Mouse (Mus musculus) neural tube, embryonic 15.5 days (tissue): ENCODE results near the gene Pid1. TPM values are rescaled to one million over a fixed set of nuclear protein-coding genes. Genes with fewer than 3 reads are reported as not detected.
"Not testable (repeated sequence)": the region's sequence is repeated elsewhere in the genome, so short reads cannot be mapped to it uniquely, and the experiment has no call there.

Source experiments
- ATAC-seq: fragments of 200-750 bp; cut with Nextera tagmentation; 2 replicates; pipeline ENCODE4 v1.8.0; 2017; ENCODE audit warnings: mild to moderate bottlenecking, moderate TSS enrichment, moderate library complexity; ENCODE audit not compliant: low FRiP score
- H3K27ac ChIP-seq: fragments of 300-500 bp; sonication (generic); replicated peaks from 2 replicates; pipeline ENCODE4 v1.5.1; 2015; ENCODE audit warnings: mild to moderate bottlenecking, inconsistent platforms
- H3K27me3 ChIP-seq: fragments of 300-500 bp; sonication (generic); replicated peaks from 2 replicates; pipeline ENCODE4 v1.6.1; 2015; ENCODE audit warnings: inconsistent platforms
- H3K36me3 ChIP-seq: fragments of 300-500 bp; sonication (generic); 2 replicates; pipeline ENCODE4 v1.6.1; 2015; ENCODE audit warnings: inconsistent platforms
- H3K4me1 ChIP-seq: fragments of 300-500 bp; sonication (generic); 2 replicates; pipeline ENCODE4 v1.6.1; 2015; ENCODE audit warnings: inconsistent platforms
- H3K4me2 ChIP-seq: fragments of 300-500 bp; sonication (generic); 2 replicates; pipeline ENCODE4 v1.6.1; 2015; ENCODE audit warnings: inconsistent platforms, mild to moderate bottlenecking, moderate library complexity
- H3K4me3 ChIP-seq: fragments of 300-500 bp; sonication (generic); replicated peaks from 2 replicates; pipeline ENCODE4 v1.5.1; 2015; ENCODE audit warnings: mild to moderate bottlenecking, inconsistent platforms
- H3K9ac ChIP-seq: fragments of 300-500 bp; sonication (generic); replicated peaks from 2 replicates; pipeline ENCODE4 v1.6.1; 2015; ENCODE audit warnings: mild to moderate bottlenecking, inconsistent platforms
- H3K9me3 ChIP-seq: fragments of 300-500 bp; sonication (generic); replicated peaks from 2 replicates; pipeline ENCODE4 v1.6.1; 2016; ENCODE audit warnings: inconsistent platforms
- WGBS: fragments of 180-500 bp; shearing (Covaris S2); methylation state at CpG from one replicate; pipeline ENCODE4 v1.1.7; 2015; ENCODE audit warnings: mixed read lengths; 5-methylcytosine and 5-hydroxymethylcytosine counted together
- polyA plus RNA-seq: library from polyadenylated mRNA; unstranded; fragments of >200 nt; fragmentation: Nextera tagmentation; extraction: Ambion mirVana; gene quantifications from 2 replicates; pipeline ENCODE4 v1.2.1, GENCODE M21; 2015

Pid1 gene
- polyA plus RNA-seq, 1 experiment from 2014 or later: 97.2 TPM

- peaks cover 12% of the 10 kb centered on the region for H3K4me1 ChIP-seq
- no peaks in the 10 kb centered on the region for H3K9me3 ChIP-seq
- H3K27ac ChIP-seq: no peak overlapping the region
- peak; percentile 60 for ATAC-seq
- H3K4me2 ChIP-seq: peak overlapping the region; percentile 25; the same call in 1 of the 2 replicates
- H3K4me3 ChIP-seq: no peak overlapping the region
- H3K27me3 ChIP-seq: no peaks in the 10 kb centered on the region
- no peaks in the 10 kb centered on the region for H3K36me3 ChIP-seq
- WGBS: 17% methylated on average over 9 of the region's 9 CpGs
- no peak overlapping the region for H3K9ac ChIP-seq
Observed at GRCm38 (mm10) chr1:84211507-84211906, 152.5 kb downstream of the Pid1 start.

GRCm38 (mm10) chr1:84205746-84206145 is 158.2 kb downstream of the Pid1 start:
- not testable (repeated sequence) for H3K4me1 ChIP-seq, H3K9me3 ChIP-seq, ATAC-seq, H3K4me2 ChIP-seq, H3K27me3 ChIP-seq, H3K9ac ChIP-seq, H3K4me3 ChIP-seq, H3K27ac ChIP-seq, H3K36me3 ChIP-seq
- 95% methylated on average over 3 of the region's 3 CpGs for WGBS

DNA sequence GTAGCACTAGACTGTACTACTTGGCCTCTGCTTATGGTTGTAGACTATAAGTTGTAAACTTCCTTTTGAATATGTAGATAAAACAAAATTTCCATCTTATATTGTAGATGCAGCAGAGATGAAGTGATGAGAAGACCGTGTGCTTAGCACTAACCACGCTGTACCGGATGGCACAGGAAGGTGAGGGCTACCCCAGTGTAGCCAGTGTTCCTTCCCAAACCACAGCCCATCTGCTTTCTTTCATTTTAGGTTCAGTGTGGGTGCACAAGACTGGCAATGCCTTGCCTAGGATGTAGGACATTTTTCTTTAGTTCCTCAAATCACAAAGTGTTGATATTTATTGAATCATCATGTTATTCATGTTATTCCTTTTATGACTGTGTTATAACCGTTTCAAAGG is 160.5 kb downstream of the Pid1 start:
- no peak for ATAC-seq
- Histone ChIP-seq H3K9me3 (no peaks in the 10 kb centered on the region), H3K36me3 (no peaks in the 10 kb centered on the region), H3K4me1 (no peaks in the 10 kb centered on the region), H3K27me3 (no peaks in the 10 kb centered on the region), H3K27ac (no peak overlapping the region), H3K9ac (no peak overlapping the region), H3K4me3 (no peak overlapping the region), H3K4me2 (no peak overlapping the region)
- 79% methylated on average over 4 of the region's 4 CpGs for WGBS

- no peaks in the 10 kb centered on the region for H3K4me1 ChIP-seq
- H3K36me3 ChIP-seq: no peaks in the 10 kb centered on the region
- ATAC-seq: no peak
- H3K4me3 ChIP-seq: no peak overlapping the region
- no peaks in the 10 kb centered on the region for H3K9me3 ChIP-seq
- H3K27me3 ChIP-seq: no peaks in the 10 kb centered on the region
- no peak overlapping the region for H3K27ac ChIP-seq
- H3K4me2 ChIP-seq: no peak overlapping the region
- no peak overlapping the region for H3K9ac ChIP-seq
- WGBS: 76% methylated on average over 2 of the region's 2 CpGs
Observed at GRCm38 (mm10) chr1:84199890-84200289, 164.1 kb downstream of the Pid1 start.

DNA sequence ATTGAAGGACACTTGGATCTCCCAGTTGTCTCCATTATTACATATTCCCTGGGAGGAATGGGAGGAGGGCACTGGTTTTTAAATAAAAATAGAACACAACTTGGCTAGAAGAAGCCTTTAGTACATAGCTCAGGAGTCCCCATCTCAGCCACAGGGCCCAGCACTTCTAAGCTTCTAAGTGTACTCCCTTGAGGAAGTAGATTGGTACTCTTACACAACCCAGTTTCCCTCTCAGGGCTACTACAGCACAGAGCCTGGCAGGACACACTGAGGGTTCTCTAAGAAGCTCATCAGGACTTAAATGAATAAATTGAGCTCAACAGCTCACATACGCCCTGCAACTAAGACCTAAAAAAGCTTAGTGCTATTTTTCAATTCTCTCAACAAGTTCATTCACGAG is 165.1 kb downstream of the Pid1 start:
- no peaks in the 10 kb centered on the region for H3K36me3 ChIP-seq
- WGBS: 92% methylated on average over 2 of the region's 2 CpGs
- no peak for ATAC-seq
- no peaks in the 10 kb centered on the region for H3K4me1 ChIP-seq
- H3K27me3 ChIP-seq: no peaks in the 10 kb centered on the region
- no peak overlapping the region for H3K4me2 ChIP-seq
- no peak overlapping the region for H3K9ac ChIP-seq
- H3K9me3 ChIP-seq: no peaks in the 10 kb centered on the region
- H3K4me3 ChIP-seq: no peak overlapping the region
- H3K27ac ChIP-seq: no peak overlapping the region

- no peaks in the 10 kb centered on the region for H3K27me3 ChIP-seq
- no peaks in the 10 kb centered on the region for H3K4me1 ChIP-seq
- H3K36me3 ChIP-seq: no peaks in the 10 kb centered on the region
- no peak overlapping the region for H3K27ac ChIP-seq
- no peak for ATAC-seq
- no peak overlapping the region for H3K9ac ChIP-seq
- no peak overlapping the region for H3K4me2 ChIP-seq
- H3K4me3 ChIP-seq: no peak overlapping the region
- H3K9me3 ChIP-seq: no peaks in the 10 kb centered on the region
Observed at GRCm38 (mm10) chr1:84192167-84192566, 171.8 kb downstream of the Pid1 start.

DNA sequence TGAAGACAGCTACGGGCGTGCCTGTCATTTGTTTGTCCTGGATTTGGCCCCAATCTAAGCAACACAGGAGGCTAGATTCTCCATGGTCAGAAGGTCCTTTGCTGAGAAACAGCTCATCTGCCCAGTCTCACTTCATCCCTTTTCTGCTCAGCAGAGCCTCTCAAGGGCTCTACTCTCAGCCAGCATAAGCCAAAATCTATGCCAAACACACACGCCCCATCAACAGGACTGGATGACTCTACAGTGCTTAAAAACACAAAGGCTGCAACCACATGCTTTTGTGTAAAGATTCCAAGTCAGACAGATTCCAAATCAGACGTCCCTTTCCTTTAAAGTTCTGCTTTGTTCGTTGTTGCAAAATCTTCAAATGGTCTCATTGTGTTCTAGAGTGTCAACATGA is 174.5 kb downstream of the Pid1 start:
- H3K4me2 ChIP-seq: no peak overlapping the region
- WGBS: 87% methylated on average over 5 of the region's 5 CpGs
- no peak overlapping the region for H3K27ac ChIP-seq
- no peak for ATAC-seq
- H3K9me3 ChIP-seq: no peaks in the 10 kb centered on the region
- no peak overlapping the region for H3K9ac ChIP-seq
- no peaks in the 10 kb centered on the region for H3K27me3 ChIP-seq
- no peaks in the 10 kb centered on the region for H3K36me3 ChIP-seq
- H3K4me1 ChIP-seq: no peaks in the 10 kb centered on the region
- no peak overlapping the region for H3K4me3 ChIP-seq

DNA sequence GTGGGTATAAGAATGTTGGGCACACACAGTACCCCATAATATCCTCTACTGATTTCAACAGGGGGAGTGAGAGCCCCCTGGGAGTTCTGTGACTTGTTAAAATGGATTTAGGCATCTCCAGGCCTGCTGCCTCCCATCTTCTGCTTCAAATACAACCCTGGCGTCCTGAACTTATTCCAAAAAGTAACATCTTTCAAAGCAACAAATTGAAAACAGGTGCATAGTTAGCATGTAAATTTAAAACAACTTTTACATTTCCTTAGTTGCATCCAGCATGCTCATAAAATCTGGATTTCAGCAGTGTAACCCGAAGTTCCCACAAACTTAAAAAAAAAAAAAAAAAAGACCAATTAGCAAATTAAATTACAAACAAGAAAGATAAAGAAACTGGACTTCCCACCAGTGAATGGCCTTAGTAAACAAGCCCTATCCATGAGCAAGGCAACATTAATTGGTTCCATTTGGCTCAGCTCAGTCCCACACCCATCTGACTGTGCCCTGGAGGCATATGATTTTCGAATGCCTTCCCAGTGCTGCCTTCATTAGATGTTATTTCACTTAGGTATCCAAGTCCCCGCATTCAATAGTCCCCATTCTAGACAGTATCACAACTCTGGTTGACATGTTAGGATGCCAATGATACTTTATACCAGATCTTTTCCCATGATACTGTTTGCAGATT is 177.1 kb downstream of the Pid1 start:
- no peak overlapping the region for H3K27ac ChIP-seq
- H3K4me1 ChIP-seq: 0 out of 2 replicates have a peak, but pooled peaks cover 4% of the 10 kb centered on the region
- ATAC-seq: no peak
- H3K9me3 ChIP-seq: no peaks in the 10 kb centered on the region
- no peak overlapping the region for H3K4me3 ChIP-seq
- no peak overlapping the region for H3K4me2 ChIP-seq
- H3K9ac ChIP-seq: no peak overlapping the region
- H3K36me3 ChIP-seq: no peaks in the 10 kb centered on the region
- WGBS: 66% methylated on average over 4 of the region's 4 CpGs
- H3K27me3 ChIP-seq: no peaks in the 10 kb centered on the region

DNA sequence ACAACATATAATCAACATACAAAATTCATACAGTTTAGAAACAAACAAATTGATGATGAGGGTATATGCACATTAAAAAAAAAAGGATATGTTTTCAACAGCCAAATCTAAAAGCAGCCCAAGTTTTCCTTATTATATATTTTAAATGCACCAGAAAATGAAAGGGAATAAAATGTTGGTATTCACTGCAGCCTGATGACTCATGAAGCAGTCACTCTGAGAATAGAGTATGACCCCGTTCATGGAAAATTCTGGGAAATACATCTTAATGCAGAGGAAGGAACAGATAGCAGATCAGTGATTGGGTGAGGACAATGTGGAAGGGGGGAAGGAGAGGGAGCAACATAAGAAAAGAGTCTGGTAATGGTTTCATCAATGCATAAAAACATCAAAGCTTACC is 186.3 kb downstream of the Pid1 start:
- 79% methylated on average over 1 of the region's 1 CpGs for WGBS
- ATAC-seq: no peak

DNA sequence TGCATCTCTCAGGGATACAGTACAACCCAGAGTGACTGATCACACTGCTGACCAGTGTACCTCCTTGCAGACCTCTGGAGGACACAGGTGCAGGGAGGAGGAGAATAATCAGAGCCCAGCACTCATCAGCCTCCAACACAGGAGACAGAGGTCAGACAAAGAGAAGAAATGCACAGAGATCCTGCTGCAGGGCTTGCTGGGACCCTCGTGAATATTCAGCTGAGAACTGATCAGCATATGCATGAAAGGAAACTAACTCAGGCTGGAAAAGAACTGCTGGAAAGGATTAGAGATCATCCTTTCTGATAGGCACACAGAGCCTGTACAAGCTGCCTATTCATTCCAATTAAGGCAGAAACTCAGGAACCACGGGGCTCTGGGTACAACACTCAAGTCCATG is 186.9 kb downstream of the Pid1 start:
- ATAC-seq: no peak
- Histone ChIP-seq H3K4me3 (no peak overlapping the region), H3K9ac (no peak overlapping the region), H3K4me2 (no peak overlapping the region), H3K27ac (no peak overlapping the region), H3K27me3 (no peaks in the 10 kb centered on the region), H3K4me1 (0 out of 2 replicates have a peak, but pooled peaks cover 4% of the 10 kb centered on the region), H3K36me3 (no peaks in the 10 kb centered on the region), H3K9me3 (no peaks in the 10 kb centered on the region)
- WGBS: 11% methylated on average over 2 of the region's 2 CpGs

More for the DNA sequence above, 186.3 kb downstream of the Pid1 start:
- Histone ChIP-seq H3K27ac (no peak overlapping the region), H3K4me3 (no peak overlapping the region), H3K36me3 (no peaks in the 10 kb centered on the region), H3K9me3 (no peaks in the 10 kb centered on the region), H3K9ac (no peak overlapping the region), H3K4me2 (no peak overlapping the region), H3K27me3 (no peaks in the 10 kb centered on the region), H3K4me1 (0 out of 2 replicates have a peak, but pooled peaks cover 8% of the 10 kb centered on the region)

- 52% methylated on average over 6 of the region's 6 CpGs for WGBS
- H3K27me3 ChIP-seq: no peaks in the 10 kb centered on the region
- H3K9me3 ChIP-seq: no peaks in the 10 kb centered on the region
- H3K9ac ChIP-seq: no peak overlapping the region
- no peak overlapping the region for H3K4me2 ChIP-seq
- H3K4me3 ChIP-seq: no peak overlapping the region
- H3K36me3 ChIP-seq: no peaks in the 10 kb centered on the region
- no peak overlapping the region for H3K27ac ChIP-seq
- no peak for ATAC-seq
- 0 out of 2 replicates have a peak, but pooled peaks cover 4% of the 10 kb centered on the region for H3K4me1 ChIP-seq
Observed at GRCm38 (mm10) chr1:84172941-84173340, 191.0 kb downstream of the Pid1 start.

DNA sequence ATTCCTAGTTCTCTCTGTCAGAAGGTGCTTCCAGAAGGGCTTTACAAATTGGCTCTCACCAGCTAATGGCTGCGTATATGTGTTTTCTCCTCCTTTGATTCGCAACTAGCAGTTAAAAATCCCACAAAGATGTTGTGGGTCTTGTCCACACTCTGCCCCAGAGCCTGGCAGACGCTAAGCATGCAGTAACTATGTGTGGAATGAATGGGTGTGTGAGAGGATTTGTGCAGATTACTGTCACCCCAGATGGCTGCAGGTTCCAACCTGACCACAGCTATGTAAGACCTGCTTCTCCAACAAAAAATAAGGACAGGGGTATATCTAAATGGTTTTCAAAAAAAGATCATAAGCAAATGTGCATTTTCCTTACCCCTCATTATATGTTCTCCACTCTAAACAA is 206.2 kb downstream of the Pid1 start:
- Histone ChIP-seq H3K9ac (no peak overlapping the region), H3K4me2 (no peak overlapping the region), H3K4me3 (no peak overlapping the region), H3K27me3 (no peaks in the 10 kb centered on the region), H3K36me3 (no peaks in the 10 kb centered on the region), H3K9me3 (no peaks in the 10 kb centered on the region), H3K27ac (no peak overlapping the region), H3K4me1 (peaks cover 5% of the 10 kb centered on the region; the same call in 1 of the 2 replicates)
- ATAC-seq: no peak
- 91% methylated on average over 3 of the region's 3 CpGs for WGBS
